Mouse (Mus musculus) lung, postnatal 0 days (tissue): ENCODE results near the gene Pank4. TPM values are rescaled to one million over a fixed set of nuclear protein-coding genes. Genes with fewer than 3 reads are reported as not detected.

Source experiments
- ATAC-seq: fragments of 200-750 bp; cut with Nextera tagmentation; 2 replicates; pipeline ENCODE4 v1.8.0; 2017; ENCODE audit warnings: moderate library complexity
- DNase-seq: peaks from one replicate; pipeline ENCODE4 v3.0.0-alpha.2; 2016; ENCODE audit warnings: low spot score
- H3K27ac ChIP-seq: fragments of 300-500 bp; sonication (generic); 2 replicates; pipeline ENCODE4 v1.5.1; 2014; ENCODE audit warnings: antibody characterized with exemption, mild to moderate bottlenecking, low read length, mixed read lengths
- H3K27me3 ChIP-seq: fragments of 300-500 bp; sonication (generic); replicated peaks from 2 replicates; pipeline ENCODE4 v1.6.1; 2014; ENCODE audit warnings: low read length, mixed read lengths; ENCODE audit not compliant: insufficient read depth
- H3K36me3 ChIP-seq: fragments of 300-500 bp; sonication (generic); 2 replicates; pipeline ENCODE4 v1.6.1; 2014; ENCODE audit warnings: low read length, mixed read lengths; ENCODE audit not compliant: insufficient read depth
- H3K4me1 ChIP-seq: fragments of 300-500 bp; sonication (generic); 2 replicates; pipeline ENCODE4 v1.6.1; 2014; ENCODE audit warnings: antibody characterized with exemption, low read depth, low read length, mixed read lengths; ENCODE audit not compliant: insufficient read depth
- H3K4me2 ChIP-seq: fragments of 300-500 bp; sonication (generic); replicated peaks from 2 replicates; pipeline ENCODE4 v1.6.1; 2014; ENCODE audit warnings: low read depth, mild to moderate bottlenecking, low read length, moderate library complexity, mixed read lengths
- H3K4me3 ChIP-seq: fragments of 300-500 bp; sonication (generic); 2 replicates; pipeline ENCODE4 v1.5.1; 2014; ENCODE audit warnings: low read depth, low read length
- H3K9ac ChIP-seq: fragments of 300-500 bp; sonication (generic); replicated peaks from 2 replicates; pipeline ENCODE4 v1.6.1; 2014; ENCODE audit warnings: low read depth, mild to moderate bottlenecking
- H3K9me3 ChIP-seq: fragments of 300-500 bp; sonication (generic); 2 replicates; pipeline ENCODE4 v1.6.1; 2016; ENCODE audit warnings: low read length, mixed read lengths
- CTCF ChIP-seq: IDR thresholded peaks from 2 replicates; pipeline ENCODE4 v1.5.1; 2016; ENCODE audit warnings: antibody characterized with exemption, mild to moderate bottlenecking
- EP300 ChIP-seq: IDR thresholded peaks from 2 replicates; pipeline ENCODE4 v1.6.1; 2016; ENCODE audit warnings: antibody characterized with exemption, mild to moderate bottlenecking, control low read depth
- WGBS: fragments of 180-500 bp; shearing (Covaris S2); extraction: QIAGEN DNeasy Blood & Tissue Kit; methylation state at CpG from one replicate; pipeline ENCODE4 v1.1.7; 2014; 5-methylcytosine and 5-hydroxymethylcytosine counted together
- polyA plus RNA-seq: library from polyadenylated mRNA; unstranded; fragments of >200 nt; fragmentation: Nextera tagmentation; extraction: Ambion mirVana; gene quantifications from 2 replicates; pipeline ENCODE4 v1.2.1, GENCODE M21; 2015

Pank4 gene
- polyA plus RNA-seq = 20.5 and 23.0 TPM in 2 replicates

DNA sequence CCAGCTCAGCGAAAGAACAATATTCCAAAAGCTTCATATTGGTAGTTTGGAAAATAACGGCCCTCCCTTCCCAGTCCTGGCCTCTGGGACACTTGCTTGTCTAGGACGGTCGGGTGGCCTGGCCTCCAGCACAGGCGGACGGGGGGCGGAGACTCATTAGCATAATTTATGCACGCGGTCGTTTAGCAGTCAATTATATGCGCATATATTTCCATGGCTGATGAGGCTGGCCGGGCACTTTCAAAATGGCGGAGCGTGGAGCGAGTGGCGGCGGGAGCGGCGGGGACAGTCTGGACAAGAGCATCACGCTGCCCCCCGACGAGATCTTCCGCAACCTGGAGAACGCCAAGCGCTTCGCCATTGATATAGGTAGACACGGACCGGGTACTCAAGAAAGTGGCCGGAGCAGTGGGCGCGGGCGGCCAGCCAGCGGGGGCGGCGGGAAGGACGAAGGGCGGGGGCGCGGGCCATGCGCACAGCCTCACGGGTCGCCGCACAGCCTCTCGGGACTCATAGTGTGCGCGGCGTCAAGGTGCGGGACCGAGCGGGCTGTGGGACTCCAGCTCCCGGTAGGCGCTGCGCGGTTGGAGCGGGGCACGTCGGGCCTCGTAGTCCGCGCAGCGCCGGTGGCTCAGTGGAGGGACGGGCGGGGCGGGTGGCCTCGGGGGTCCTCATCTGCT, at the start of gene Pank4:
TSS of gene Pank4 (plus strand) at position 223 of the 680 bp plus-strand sequence.
- Histone ChIP-seq H3K4me3 (peak within 1 kb of the TSS; percentile 82), H3K4me2 (peak within 1 kb of the TSS; percentile 81), H3K9ac (peak within 1 kb of the TSS; percentile 56), H3K4me1 (peaks cover 3% of the 10 kb centered on the region; the same call in 1 of the 2 replicates), H3K36me3 (no peaks in the 10 kb centered on the region), H3K27ac (peak within 1 kb of the TSS; percentile 83), H3K27me3 (peaks cover 41% of the 10 kb centered on the region), H3K9me3 (no peaks in the 10 kb centered on the region)
- ATAC-seq (peak; percentile 96), DNase-seq (peak; percentile 97)
- TF ChIP-seq CTCF (no peak), EP300 (no peak)
- 1% methylated on average over 45 of the region's 66 CpGs for WGBS

DNA sequence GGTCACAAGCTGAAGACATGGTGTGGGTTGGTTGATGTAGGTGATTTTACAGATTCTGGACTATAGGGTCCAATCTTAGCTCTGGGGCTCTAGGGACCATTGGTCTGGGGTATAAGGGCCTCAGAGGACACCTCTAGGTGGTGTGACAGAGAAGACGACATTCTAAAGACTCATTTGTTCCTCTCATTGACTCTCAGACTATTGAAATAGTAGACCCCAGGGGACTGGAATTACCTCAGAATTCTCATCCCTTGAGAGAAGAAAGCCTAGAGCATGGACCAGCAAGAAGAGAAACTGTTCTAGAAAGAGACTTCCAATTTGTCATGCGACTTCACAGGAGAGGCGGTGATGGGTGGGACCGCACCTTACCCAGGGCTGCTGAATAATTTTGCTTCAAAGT, 49.7 kb upstream of the Pank4 start:
- no peak overlapping the region for H3K27ac ChIP-seq
- H3K9ac ChIP-seq = no peak overlapping the region
- H3K4me2 ChIP-seq = no peak overlapping the region
- WGBS = 92% methylated on average over 4 of the region's 4 CpGs
- H3K4me3 ChIP-seq = no peak overlapping the region
- H3K36me3 ChIP-seq = no peaks in the 10 kb centered on the region
- H3K9me3 ChIP-seq = no peaks in the 10 kb centered on the region; the same call in 1 of the 2 replicates
- DNase-seq = no peak
- H3K27me3 ChIP-seq = no peaks in the 10 kb centered on the region
- peaks cover 9% of the 10 kb centered on the region; the same call in 1 of the 2 replicates for H3K4me1 ChIP-seq
- ATAC-seq = no peak
- TF ChIP-seq EP300 (no peak), CTCF (no peak)

DNA sequence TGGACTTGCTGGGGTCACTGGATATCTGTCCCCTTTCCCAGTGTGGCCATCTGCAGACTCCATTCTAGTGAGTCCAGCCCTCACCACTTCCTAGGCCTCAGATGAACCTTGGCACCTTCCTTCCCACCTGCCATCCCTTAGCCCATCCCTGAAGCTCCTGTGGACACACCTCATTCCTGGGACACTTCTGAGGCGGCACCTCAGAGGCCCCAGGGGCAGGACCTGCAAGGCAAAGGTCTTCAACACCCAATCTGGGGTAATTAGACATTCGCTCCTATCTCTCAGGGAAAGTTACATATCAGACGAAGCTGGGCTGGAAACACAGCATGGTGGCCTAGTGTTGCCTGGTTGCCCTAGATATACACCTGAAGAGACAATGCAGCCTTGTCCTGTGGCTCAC, 49.2 kb upstream of the Pank4 start:
- peaks cover 9% of the 10 kb centered on the region; the same call in 1 of the 2 replicates for H3K4me1 ChIP-seq
- no peak for ATAC-seq
- H3K4me3 ChIP-seq = no peak overlapping the region
- H3K27me3 ChIP-seq = no peaks in the 10 kb centered on the region
- no peak overlapping the region for H3K4me2 ChIP-seq
- TF ChIP-seq EP300 = no peak
- no peak for TF ChIP-seq CTCF
- H3K9me3 ChIP-seq = no peaks in the 10 kb centered on the region; the same call in 1 of the 2 replicates
- H3K9ac ChIP-seq = no peak overlapping the region
- H3K27ac ChIP-seq = no peak overlapping the region
- no peak for DNase-seq
- no peaks in the 10 kb centered on the region for H3K36me3 ChIP-seq
- WGBS = 77% methylated on average over 3 of the region's 3 CpGs

DNA sequence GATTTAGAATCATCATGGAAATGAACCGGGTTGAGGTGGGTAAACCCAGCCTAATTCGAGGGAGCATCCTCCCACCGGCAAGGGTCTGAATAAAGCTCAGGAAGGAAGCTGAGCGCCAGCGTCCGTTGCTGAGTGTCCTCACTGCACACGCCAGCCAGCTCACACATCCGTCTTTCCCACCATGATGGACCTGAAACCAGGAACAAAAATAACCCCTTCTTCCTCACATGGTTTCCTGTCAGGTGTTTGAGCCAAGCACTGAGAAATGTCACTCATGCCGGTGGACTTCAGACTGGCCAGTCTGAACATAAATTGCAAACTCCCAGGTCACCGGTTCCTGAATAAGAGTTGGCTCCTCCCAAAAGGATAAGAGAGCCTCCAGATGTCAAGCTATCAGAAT, 48.6 kb upstream of the Pank4 start:
- no peaks in the 10 kb centered on the region for H3K36me3 ChIP-seq
- H3K4me1 ChIP-seq = peaks cover 9% of the 10 kb centered on the region; the same call in 1 of the 2 replicates
- DNase-seq (no peak), ATAC-seq (no peak)
- no peaks in the 10 kb centered on the region for H3K27me3 ChIP-seq
- no peaks in the 10 kb centered on the region; the same call in 1 of the 2 replicates for H3K9me3 ChIP-seq
- TF ChIP-seq CTCF = no peak
- no peak for TF ChIP-seq EP300
- H3K27ac ChIP-seq = no peak overlapping the region
- WGBS = 63% methylated on average over 10 of the region's 10 CpGs
- no peak overlapping the region for H3K4me3 ChIP-seq
- H3K9ac ChIP-seq = no peak overlapping the region
- no peak overlapping the region for H3K4me2 ChIP-seq

DNA sequence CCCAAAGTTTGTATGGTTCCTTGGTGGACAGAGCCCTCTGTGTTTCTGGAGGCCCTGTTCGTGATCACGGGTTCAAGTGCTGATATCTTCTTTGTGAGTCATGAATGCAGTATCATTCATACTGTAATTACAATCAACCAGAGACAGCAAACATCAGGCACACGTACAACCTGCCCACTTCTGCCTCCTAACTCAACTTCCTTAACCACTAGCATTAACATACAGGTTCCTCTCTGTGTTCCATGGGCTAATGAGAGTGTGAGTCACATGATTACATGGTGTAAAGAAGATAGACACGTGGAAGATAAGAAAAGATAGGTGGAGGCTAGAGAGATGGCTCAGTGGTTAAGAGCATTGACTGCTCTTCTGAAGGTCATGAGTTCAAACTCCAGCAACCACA, 47.3 kb upstream of the Pank4 start:
- DNase-seq (no peak), ATAC-seq (no peak)
- WGBS = 73% methylated on average over 4 of the region's 4 CpGs
- TF ChIP-seq EP300 (no peak), CTCF (no peak)
- no peaks in the 10 kb centered on the region; the same call in 1 of the 2 replicates for H3K9me3 ChIP-seq
- no peaks in the 10 kb centered on the region for H3K4me1 ChIP-seq
- H3K4me2 ChIP-seq = no peak overlapping the region
- H3K27ac ChIP-seq = no peak overlapping the region
- no peak overlapping the region for H3K9ac ChIP-seq
- no peaks in the 10 kb centered on the region for H3K36me3 ChIP-seq
- H3K27me3 ChIP-seq = no peaks in the 10 kb centered on the region
- H3K4me3 ChIP-seq = no peak overlapping the region

DNA sequence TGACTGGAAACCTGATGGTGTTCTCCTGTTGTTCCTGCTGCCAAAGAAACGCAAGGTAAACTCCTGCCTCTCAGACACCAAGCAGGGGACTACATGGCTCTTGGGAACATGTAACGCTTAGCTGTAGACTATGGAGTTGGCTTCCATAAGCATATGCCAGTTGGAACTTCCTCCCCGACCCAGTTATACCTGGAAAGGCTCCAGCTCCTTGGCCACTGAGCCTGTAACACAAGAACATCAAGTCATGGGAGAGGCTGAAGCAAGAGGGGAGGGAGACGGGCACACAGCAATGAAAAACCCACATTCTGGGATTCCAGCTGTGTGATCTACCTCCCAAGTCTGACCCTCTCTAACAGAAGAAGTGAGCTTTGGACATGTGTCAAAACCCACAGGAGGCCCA, 41.6 kb upstream of the Pank4 start:
- WGBS = 61% methylated on average over 4 of the region's 4 CpGs

More for the DNA sequence above, 41.6 kb upstream of the Pank4 start:
- H3K4me1 ChIP-seq = peaks cover 2% of the 10 kb centered on the region; the same call in 1 of the 2 replicates
- no peak for ATAC-seq
- no peak for DNase-seq
- H3K36me3 ChIP-seq = 0 out of 2 replicates have a peak, but pooled peaks cover 4% of the 10 kb centered on the region
- no peak overlapping the region for H3K27ac ChIP-seq
- no peak overlapping the region for H3K4me2 ChIP-seq
- no peaks in the 10 kb centered on the region for H3K27me3 ChIP-seq
- TF ChIP-seq EP300 = no peak
- H3K4me3 ChIP-seq = no peak overlapping the region
- H3K9ac ChIP-seq = no peak overlapping the region
- no peaks in the 10 kb centered on the region; the same call in 1 of the 2 replicates for H3K9me3 ChIP-seq
